Mouse (Mus musculus) heart, embryonic 10.5 days (tissue): Measurements from ENCODE around the gene Sv2b. TPM values are rescaled to one million over a fixed set of nuclear protein-coding genes. Genes with fewer than 3 reads are reported as not detected.

ENCODE experiments used
- DNase-seq: peaks from one replicate; pipeline ENCODE4 v3.0.0-alpha.2; 2017; ENCODE audit warnings: low spot score
- H3K27ac ChIP-seq: fragments of 300-500 bp; sonication (generic); 2 replicates; pipeline ENCODE4 v1.5.1; 2016; ENCODE audit warnings: mild to moderate bottlenecking
- H3K27me3 ChIP-seq: fragments of 300-500 bp; sonication (generic); 2 replicates; pipeline ENCODE4 v1.6.1; 2016; ENCODE audit warnings: mild to moderate bottlenecking; ENCODE audit not compliant: poor library complexity, insufficient read depth, severe bottlenecking
- H3K36me3 ChIP-seq: fragments of 300-500 bp; sonication (generic); 2 replicates; pipeline ENCODE4 v1.6.1; 2016; ENCODE audit warnings: mild to moderate bottlenecking, moderate library complexity
- H3K4me1 ChIP-seq: fragments of 300-500 bp; sonication (generic); 2 replicates; pipeline ENCODE4 v1.6.1; 2016; ENCODE audit warnings: mild to moderate bottlenecking
- H3K4me3 ChIP-seq: fragments of 300-500 bp; sonication (generic); 2 replicates; pipeline ENCODE4 v1.5.1; 2016; ENCODE audit warnings: mild to moderate bottlenecking, moderate library complexity
- H3K9me3 ChIP-seq: fragments of 300-500 bp; sonication (generic); 2 replicates; pipeline ENCODE4 v1.6.1; 2016; ENCODE audit warnings: mild to moderate bottlenecking, moderate library complexity
- WGBS: fragments of 180-500 bp; shearing (Covaris S2); methylation state at CpG from one replicate; pipeline ENCODE4 v1.1.7; 2016; 5-methylcytosine and 5-hydroxymethylcytosine counted together
- polyA plus RNA-seq: library from polyadenylated mRNA; unstranded; fragments of >200 nt; fragmentation: Nextera tagmentation; extraction: Ambion mirVana; gene quantifications from 2 replicates; pipeline ENCODE4 v1.2.1, GENCODE M21; 2016

Gene Sv2b
- polyA plus RNA-seq, 1 experiment from 2014 or later: 0.41 TPM

GRCm38 (mm10) chr7:75309570-75309969 is 508 bp upstream of the Sv2b start:
- H3K36me3 ChIP-seq: no peaks in the 10 kb centered on the region
- H3K27ac ChIP-seq: no peak overlapping the region
- H3K4me1 ChIP-seq: 0 out of 2 replicates have a peak, but pooled peaks cover 13% of the 10 kb centered on the region
- no peak overlapping the region for H3K4me3 ChIP-seq
- H3K9me3 ChIP-seq: no peaks in the 10 kb centered on the region
- 82% methylated on average over 8 of the region's 8 CpGs for WGBS
- DNase-seq: no peak
- peaks cover 54% of the 10 kb centered on the region for H3K27me3 ChIP-seq

GRCm38 (mm10) chr7:75308140-75308456 is 964 bp downstream of the Sv2b start:
- peak overlapping the region; percentile 64 for H3K4me3 ChIP-seq
- 0 out of 2 replicates have a peak, but pooled peaks cover 13% of the 10 kb centered on the region for H3K4me1 ChIP-seq
- no peak for DNase-seq
- no peaks in the 10 kb centered on the region for H3K9me3 ChIP-seq
- peaks cover 59% of the 10 kb centered on the region for H3K27me3 ChIP-seq
- WGBS: 8% methylated on average over 8 of the region's 8 CpGs
- H3K27ac ChIP-seq: no peak overlapping the region
- no peaks in the 10 kb centered on the region for H3K36me3 ChIP-seq

GRCm38 (mm10) chr7:75307570-75308087 is 1.4 kb downstream of the Sv2b start:
- peaks cover 59% of the 10 kb centered on the region for H3K27me3 ChIP-seq
- WGBS: 49% methylated on average over 8 of the region's 8 CpGs
- no peaks in the 10 kb centered on the region for H3K36me3 ChIP-seq
- 0 out of 2 replicates have a peak, but pooled peaks cover 13% of the 10 kb centered on the region for H3K4me1 ChIP-seq
- no peaks in the 10 kb centered on the region for H3K9me3 ChIP-seq
- DNase-seq: no peak
- H3K4me3 ChIP-seq: peak overlapping the region; percentile 64; the same call in 1 of the 2 replicates
- H3K27ac ChIP-seq: no peak overlapping the region

GRCm38 (mm10) chr7:75305901-75306465 is 3.1 kb downstream of the Sv2b start:
- no peak for DNase-seq
- Histone ChIP-seq H3K36me3 (no peaks in the 10 kb centered on the region), H3K27me3 (peaks cover 59% of the 10 kb centered on the region), H3K9me3 (no peaks in the 10 kb centered on the region), H3K27ac (no peak overlapping the region), H3K4me1 (0 out of 2 replicates have a peak, but pooled peaks cover 13% of the 10 kb centered on the region), H3K4me3 (no peak overlapping the region)
- 70% methylated on average over 9 of the region's 9 CpGs for WGBS

- no peak overlapping the region for H3K27ac ChIP-seq
- no peaks in the 10 kb centered on the region for H3K36me3 ChIP-seq
- no peak for DNase-seq
- no peak overlapping the region for H3K4me3 ChIP-seq
- H3K9me3 ChIP-seq: no peaks in the 10 kb centered on the region
- WGBS: 78% methylated on average over 6 of the region's 6 CpGs
- peaks cover 27% of the 10 kb centered on the region for H3K27me3 ChIP-seq
- H3K4me1 ChIP-seq: no peaks in the 10 kb centered on the region
These were observed 6.4 kb downstream of the Sv2b start for GRCm38 (mm10) chr7:75302523-75303215.

- peak; percentile 47 for DNase-seq
- Histone ChIP-seq H3K4me1 (no peaks in the 10 kb centered on the region), H3K27me3 (peaks cover 1% of the 10 kb centered on the region; the same call in 1 of the 2 replicates), H3K27ac (no peak overlapping the region), H3K9me3 (no peaks in the 10 kb centered on the region), H3K4me3 (no peak overlapping the region), H3K36me3 (no peaks in the 10 kb centered on the region)
- WGBS: 85% methylated on average over 4 of the region's 4 CpGs
These were observed 9.8 kb downstream of the Sv2b start for GRCm38 (mm10) chr7:75299245-75299644.

GRCm38 (mm10) chr7:75296688-75297119 is 12.4 kb downstream of the Sv2b start:
- Histone ChIP-seq H3K36me3 (no peaks in the 10 kb centered on the region), H3K9me3 (no peaks in the 10 kb centered on the region), H3K27me3 (no peaks in the 10 kb centered on the region; the same call in 1 of the 2 replicates), H3K4me3 (no peak overlapping the region), H3K4me1 (no peaks in the 10 kb centered on the region), H3K27ac (no peak overlapping the region)
- DNase-seq: peak; percentile 39
- WGBS: 47% methylated on average over 6 of the region's 6 CpGs

- WGBS: 83% methylated on average over 5 of the region's 5 CpGs
- no peak for DNase-seq
- no peak overlapping the region for H3K27ac ChIP-seq
These were observed 13.7 kb downstream of the Sv2b start for GRCm38 (mm10) chr7:75295228-75295865.

GRCm38 (mm10) chr7:75292246-75292645 is 16.8 kb downstream of the Sv2b start:
- H3K4me1 ChIP-seq: no peaks in the 10 kb centered on the region
- H3K4me3 ChIP-seq: no peak overlapping the region
- no peaks in the 10 kb centered on the region for H3K36me3 ChIP-seq
- H3K9me3 ChIP-seq: no peaks in the 10 kb centered on the region
- no peaks in the 10 kb centered on the region; the same call in 1 of the 2 replicates for H3K27me3 ChIP-seq
- H3K27ac ChIP-seq: no peak overlapping the region
- WGBS: 54% methylated on average over 3 of the region's 3 CpGs
- DNase-seq: no peak

More at GRCm38 (mm10) chr7:75295228-75295865, 13.7 kb downstream of the Sv2b start:
- Histone ChIP-seq H3K27me3 (no peaks in the 10 kb centered on the region; the same call in 1 of the 2 replicates), H3K4me1 (no peaks in the 10 kb centered on the region), H3K9me3 (no peaks in the 10 kb centered on the region), H3K36me3 (no peaks in the 10 kb centered on the region), H3K4me3 (no peak overlapping the region)

- Histone ChIP-seq H3K27ac (no peak overlapping the region), H3K4me3 (no peak overlapping the region)
These were observed 18.5 kb downstream of the Sv2b start for GRCm38 (mm10) chr7:75290554-75290953.

GRCm38 (mm10) chr7:75287237-75287636 is 21.8 kb downstream of the Sv2b start:
- Histone ChIP-seq H3K4me1 (no peaks in the 10 kb centered on the region), H3K36me3 (no peaks in the 10 kb centered on the region), H3K4me3 (no peak overlapping the region), H3K27ac (no peak overlapping the region), H3K27me3 (no peaks in the 10 kb centered on the region), H3K9me3 (no peaks in the 10 kb centered on the region)
- 93% methylated on average over 6 of the region's 6 CpGs for WGBS
- DNase-seq: no peak

More at GRCm38 (mm10) chr7:75290554-75290953, 18.5 kb downstream of the Sv2b start:
- 23% methylated on average over 2 of the region's 2 CpGs for WGBS
- H3K4me1 ChIP-seq: no peaks in the 10 kb centered on the region
- no peak for DNase-seq
- H3K36me3 ChIP-seq: no peaks in the 10 kb centered on the region
- H3K27me3 ChIP-seq: no peaks in the 10 kb centered on the region; the same call in 1 of the 2 replicates
- H3K9me3 ChIP-seq: no peaks in the 10 kb centered on the region

GRCm38 (mm10) chr7:75282951-75283350 is 26.1 kb downstream of the Sv2b start:
- Histone ChIP-seq H3K4me1 (0 out of 2 replicates have a peak, but pooled peaks cover 4% of the 10 kb centered on the region), H3K27me3 (no peaks in the 10 kb centered on the region), H3K27ac (no peak overlapping the region), H3K4me3 (no peak overlapping the region), H3K9me3 (no peaks in the 10 kb centered on the region), H3K36me3 (no peaks in the 10 kb centered on the region)
- WGBS: 54% methylated on average over 3 of the region's 3 CpGs
- DNase-seq: no peak
